Mouse (Mus musculus) CD4-positive helper T cell, adult 2 months (primary cell): ENCODE measurements around the gene Cfap221.

Experiments used
- DNase-seq: peaks from one replicate; pipeline ENCODE4 v3.0.0-alpha.2; 2012; ENCODE audit warnings: low read depth, missing footprints, low spot score

The Cfap221 gene

DNA sequence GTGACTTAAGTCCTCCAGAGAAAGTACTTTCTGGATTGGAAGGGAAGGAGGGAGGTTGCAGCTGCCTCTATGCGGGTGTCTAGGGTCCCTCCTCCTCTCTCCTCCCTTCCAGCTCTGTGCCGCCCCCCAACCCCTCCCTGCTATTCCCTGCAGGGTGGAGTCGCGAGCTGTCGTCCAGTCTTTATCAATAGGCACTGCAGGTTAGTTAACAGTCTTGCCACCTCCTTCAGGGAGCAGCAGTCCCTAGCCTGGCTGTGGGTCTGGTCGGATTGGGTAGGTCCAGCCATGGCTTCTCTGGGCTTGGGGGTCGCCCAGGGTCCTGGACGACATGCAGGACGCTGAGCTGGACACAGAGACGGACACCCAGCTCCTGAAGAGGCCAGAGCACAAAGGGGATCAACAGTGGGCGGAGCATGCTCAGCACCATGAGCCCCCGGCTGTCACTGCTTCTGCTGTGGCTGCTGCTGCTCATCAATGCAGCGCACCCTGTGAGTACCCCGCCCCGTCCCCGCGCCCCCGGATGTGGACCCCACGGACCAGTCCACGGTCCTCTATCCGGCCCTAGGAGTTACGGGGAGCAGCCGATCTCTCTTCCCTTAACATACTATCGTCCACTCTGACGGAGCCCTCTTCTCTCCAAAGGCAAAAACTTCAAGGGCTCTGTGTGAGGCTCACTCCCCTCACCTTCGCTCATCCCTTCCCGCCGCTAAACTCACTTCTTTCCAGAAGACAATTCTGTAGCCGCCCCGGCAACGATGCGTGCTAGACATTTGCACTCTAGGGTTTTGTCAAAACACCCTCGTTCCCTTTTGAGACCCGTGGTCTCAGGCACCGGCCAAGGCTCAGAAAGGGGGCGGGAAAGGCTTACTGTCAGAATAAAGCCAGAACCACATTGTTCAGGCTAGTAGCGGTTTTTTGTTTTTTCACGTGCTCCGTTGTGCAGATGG lies 10.1 kb upstream of the Cfap221 start, which contains the start of gene Sctr:
TSS of gene Sctr (plus strand) at position 51 of the 947 bp plus-strand sequence.
- DNase-seq: no peak

GRCm38 (mm10) chr1:119997644-119998043 lies 610 bp upstream of the Cfap221 start:
- DNase-seq: no peak

- DNase-seq: no peak
These were observed 10.5 kb downstream of the Cfap221 start for GRCm38 (mm10) chr1:119986555-119986954.

GRCm38 (mm10) chr1:119975141-119975540 lies 21.9 kb downstream of the Cfap221 start:
- DNase-seq: no peak

- no peak for DNase-seq
These were observed 23.9 kb downstream of the Cfap221 start for GRCm38 (mm10) chr1:119973117-119973516.

- DNase-seq: no peak
These were observed 31.1 kb downstream of the Cfap221 start for GRCm38 (mm10) chr1:119965804-119966514.

- DNase-seq: no peak
These were observed 37.1 kb downstream of the Cfap221 start for GRCm38 (mm10) chr1:119959920-119960319.

GRCm38 (mm10) chr1:119959464-119959863 lies 37.6 kb downstream of the Cfap221 start:
- DNase-seq: no peak

- no peak for DNase-seq
These were observed 39.3 kb downstream of the Cfap221 start for GRCm38 (mm10) chr1:119957716-119958222.

DNA sequence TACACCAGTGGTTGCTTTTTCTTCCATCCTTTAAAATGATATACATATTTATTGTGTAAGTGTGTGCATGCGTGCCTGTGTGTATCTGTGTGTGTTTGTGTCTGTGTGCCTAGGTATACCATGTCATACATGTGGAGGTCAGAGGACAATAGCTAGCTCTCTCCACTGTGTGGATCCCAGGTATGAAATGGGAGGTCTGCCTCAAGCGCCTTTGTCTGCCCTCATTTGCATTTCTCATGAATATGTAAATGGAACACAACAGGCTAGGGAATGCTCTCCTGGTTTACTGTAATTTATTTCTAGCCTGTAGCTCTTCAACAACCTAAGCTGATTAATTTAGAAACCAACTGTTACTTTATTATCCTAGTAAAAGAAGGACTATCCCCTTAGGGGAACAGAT lies 42.4 kb downstream of the Cfap221 start:
- DNase-seq: no peak

DNA sequence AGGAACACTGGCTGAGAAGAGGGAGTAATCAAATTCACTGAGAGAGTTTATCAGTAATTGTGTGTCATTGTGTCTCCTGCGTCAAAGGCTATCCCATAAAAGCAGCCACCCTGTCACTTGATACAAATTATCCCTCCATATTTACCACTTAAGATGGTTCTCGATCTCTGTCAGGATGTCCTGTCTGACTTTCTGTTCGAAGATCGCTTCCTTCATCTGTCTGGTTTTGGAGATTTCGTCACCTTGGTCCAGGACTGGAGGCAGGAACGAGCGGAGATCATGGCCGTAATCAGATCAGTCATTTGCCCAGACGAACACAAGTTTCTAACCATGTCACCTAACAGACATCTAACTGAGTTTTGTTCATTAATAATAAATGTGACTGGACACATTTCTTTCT lies 43.6 kb downstream of the Cfap221 start:
- DNase-seq: no peak

DNA sequence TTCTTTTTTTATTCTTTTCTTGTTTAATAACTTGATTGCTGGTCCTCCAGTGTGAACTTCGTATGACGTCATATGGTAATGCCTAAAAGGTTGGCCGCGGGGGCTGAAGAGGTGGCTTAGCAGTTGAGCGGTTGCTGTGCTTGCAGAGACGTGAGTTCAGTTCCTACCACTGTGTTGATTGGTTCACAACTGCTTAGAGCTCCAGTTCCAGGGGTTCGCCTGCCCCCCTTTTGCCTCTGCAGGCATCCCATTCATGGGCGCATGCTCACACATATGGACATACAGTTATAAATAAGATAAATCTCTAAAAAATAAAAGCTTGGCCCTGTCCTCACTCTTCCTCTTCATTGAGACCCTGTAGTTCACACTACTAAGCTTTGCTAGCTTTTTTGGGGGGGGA lies 46.9 kb downstream of the Cfap221 start:
- no peak for DNase-seq

- DNase-seq: no peak
These were observed 60.2 kb downstream of the Cfap221 start for GRCm38 (mm10) chr1:119936861-119937260.

DNA sequence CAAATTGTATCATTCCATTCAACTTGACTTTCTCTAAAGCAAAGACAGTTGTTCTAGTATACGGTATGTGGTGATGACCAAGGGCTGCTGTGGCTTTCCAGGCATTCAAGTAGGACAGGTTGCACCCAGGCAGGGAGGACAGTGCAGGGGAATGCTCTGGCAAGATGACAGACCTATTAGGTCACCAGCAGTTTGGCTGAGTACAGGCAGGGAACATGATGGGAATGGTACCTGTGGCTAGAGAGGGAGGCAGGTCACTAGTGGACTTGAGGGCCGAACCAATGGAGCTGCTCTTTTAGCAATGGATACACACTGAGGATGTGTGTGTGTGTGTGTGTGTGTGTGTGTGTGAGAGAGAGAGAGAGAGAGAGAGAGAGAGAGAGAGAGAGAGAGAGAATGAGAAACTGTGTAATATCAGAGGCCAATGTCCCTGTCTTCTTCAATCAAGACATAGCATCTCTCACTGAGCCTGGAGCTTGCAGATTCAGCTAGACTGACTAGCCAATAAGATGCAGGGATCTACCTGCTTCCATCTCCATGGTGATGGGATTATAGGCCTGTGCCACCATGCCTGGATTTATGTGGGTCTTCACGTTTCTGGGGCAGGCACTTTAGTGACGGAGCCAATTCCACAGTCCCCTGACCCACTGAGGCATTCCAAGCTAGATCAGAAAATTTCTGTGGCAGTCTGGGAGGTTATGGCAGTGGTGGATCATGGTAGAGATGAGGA lies 65.4 kb downstream of the Cfap221 start:
- DNase-seq: no peak

DNA sequence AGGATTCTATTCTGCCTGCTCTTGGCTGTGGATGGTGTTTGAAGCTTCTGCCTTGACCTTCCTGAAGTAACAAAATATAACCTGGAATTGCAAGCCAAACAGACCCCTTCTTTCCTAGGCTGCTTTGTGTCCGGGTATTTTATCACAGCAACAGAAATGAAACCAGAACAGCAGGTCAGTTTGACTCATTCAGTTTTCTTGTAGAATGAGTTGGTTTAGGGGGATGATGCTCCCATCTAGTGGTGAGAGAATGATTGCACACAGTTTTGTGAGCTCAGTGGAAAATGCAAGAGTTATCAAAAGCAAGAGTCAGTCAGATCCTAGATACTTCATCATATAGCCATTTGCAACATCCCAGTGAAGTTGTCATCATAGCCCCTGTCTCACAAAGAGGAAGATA lies 67.3 kb downstream of the Cfap221 start:
- DNase-seq: no peak

- DNase-seq: peak; percentile 22
These were observed 77.7 kb downstream of the Cfap221 start for GRCm38 (mm10) chr1:119919299-119919698.

- no peak for DNase-seq
These were observed 80.1 kb downstream of the Cfap221 start for GRCm38 (mm10) chr1:119916823-119917371.

GRCm38 (mm10) chr1:119912953-119913814 lies 83.8 kb downstream of the Cfap221 start, which contains the start of gene Tmem177:
Gene Tmem177 (minus strand): TSS chr1:119913208.
- peak; percentile 93 for DNase-seq

DNA sequence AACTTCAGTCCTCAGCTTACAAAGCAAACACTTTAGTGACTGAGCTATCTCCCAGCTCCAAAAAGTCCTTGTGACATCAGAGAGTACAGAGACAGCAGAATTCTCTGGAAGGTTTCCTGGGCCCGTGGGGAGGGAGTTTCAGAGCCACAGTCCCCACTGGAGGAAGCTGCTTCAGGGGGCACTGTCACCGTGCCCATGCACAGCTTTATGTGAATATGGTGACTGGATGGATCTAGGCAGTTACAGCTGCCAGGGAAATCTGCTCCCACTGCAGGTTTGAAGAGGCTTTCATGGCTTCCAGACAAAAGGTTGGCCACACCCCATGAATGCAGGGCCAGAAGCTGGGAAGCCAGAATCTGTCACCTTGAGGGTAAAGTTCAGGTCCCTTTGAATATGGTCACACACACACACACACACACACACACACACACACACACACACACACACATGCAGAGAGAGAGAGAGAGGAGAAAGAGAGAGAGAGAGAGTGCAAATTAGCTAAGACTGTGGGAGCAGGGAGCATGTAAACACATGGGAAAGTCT lies 89.8 kb downstream of the Cfap221 start:
- no peak for DNase-seq

- DNase-seq: no peak
These were observed 93.8 kb downstream of the Cfap221 start for GRCm38 (mm10) chr1:119903231-119903620.
